Mouse (Mus musculus) forebrain, embryonic 12.5 days (tissue): ENCODE data around the gene Ap3d1. TPM values are rescaled to one million over a fixed set of nuclear protein-coding genes. Genes with fewer than 3 reads are reported as not detected.
A peak's percentile ranks its signal among the peaks of the same experiment; 100 is the strongest.

Experiments used
- ATAC-seq: fragments of 200-750 bp; cut with Nextera tagmentation; 2 replicates; pipeline ENCODE4 v1.8.0; 2017; ENCODE audit warnings: moderate TSS enrichment; ENCODE audit not compliant: low FRiP score
- H3K27ac ChIP-seq: fragments of 300-500 bp; sonication (generic); 2 replicates; pipeline ENCODE4 v1.5.1; 2016; ENCODE audit warnings: mild to moderate bottlenecking
- H3K27me3 ChIP-seq: fragments of 300-500 bp; sonication (generic); 2 replicates; pipeline ENCODE4 v1.6.1; 2016; ENCODE audit warnings: mild to moderate bottlenecking
- H3K36me3 ChIP-seq: fragments of 300-500 bp; sonication (generic); replicated peaks from 2 replicates; pipeline ENCODE4 v1.6.1; 2016; ENCODE audit warnings: mild to moderate bottlenecking
- H3K4me1 ChIP-seq: fragments of 300-500 bp; sonication (generic); 2 replicates; pipeline ENCODE4 v1.6.1; 2016
- H3K4me2 ChIP-seq: fragments of 300-500 bp; sonication (generic); 2 replicates; pipeline ENCODE4 v1.6.1; 2016; ENCODE audit warnings: mild to moderate bottlenecking, moderate library complexity
- H3K4me3 ChIP-seq: fragments of 300-500 bp; sonication (generic); replicated peaks from 2 replicates; pipeline ENCODE4 v1.5.1; 2016; ENCODE audit warnings: mild to moderate bottlenecking
- H3K9ac ChIP-seq: fragments of 300-500 bp; sonication (generic); 2 replicates; pipeline ENCODE4 v1.6.1; 2016; ENCODE audit warnings: mild to moderate bottlenecking
- H3K9me3 ChIP-seq: fragments of 300-500 bp; sonication (generic); 2 replicates; pipeline ENCODE4 v1.6.1; 2016
- WGBS: fragments of 180-500 bp; shearing (Covaris S2); methylation state at CpG from one replicate; pipeline ENCODE4 v1.1.7; 2016; 5-methylcytosine and 5-hydroxymethylcytosine counted together
- polyA plus RNA-seq: library from polyadenylated mRNA; unstranded; fragments of >200 nt; fragmentation: Nextera tagmentation; extraction: Ambion mirVana; gene quantifications from 2 replicates; pipeline ENCODE4 v1.2.1, GENCODE M21; 2016

Ap3d1 gene
- polyA plus RNA-seq, 1 experiment from 2014 or later = 87.5 TPM

GRCm38 (mm10) chr10:80700038-80700504 lies 42.0 kb downstream of the Ap3d1 start:
- Histone ChIP-seq H3K9ac (no peak overlapping the region), H3K27me3 (no peaks in the 10 kb centered on the region), H3K27ac (no peak overlapping the region), H3K36me3 (peaks cover 5% of the 10 kb centered on the region; the same call in 1 of the 2 replicates), H3K4me3 (no peak overlapping the region), H3K4me2 (0 out of 2 replicates have a peak overlapping the region, but pooled peaks have one; percentile 85), H3K9me3 (no peaks in the 10 kb centered on the region), H3K4me1 (peaks cover 40% of the 10 kb centered on the region)
- ATAC-seq = no peak
- 90% methylated on average over 7 of the region's 7 CpGs for WGBS

GRCm38 (mm10) chr10:80698605-80699004 lies 43.5 kb downstream of the Ap3d1 start:
- H3K9ac ChIP-seq = no peak overlapping the region
- ATAC-seq = no peak
- no peak overlapping the region for H3K4me3 ChIP-seq
- no peaks in the 10 kb centered on the region for H3K27me3 ChIP-seq
- WGBS = 90% methylated on average over 9 of the region's 9 CpGs
- H3K36me3 ChIP-seq = peaks cover 18% of the 10 kb centered on the region
- no peak overlapping the region for H3K27ac ChIP-seq
- H3K4me1 ChIP-seq = peaks cover 35% of the 10 kb centered on the region
- H3K9me3 ChIP-seq = no peaks in the 10 kb centered on the region
- H3K4me2 ChIP-seq = no peak overlapping the region

- no peak for ATAC-seq
- 78% methylated on average over 9 of the region's 9 CpGs for WGBS
Measured at GRCm38 (mm10) chr10:80697812-80698211, 44.3 kb downstream of the Ap3d1 start.

GRCm38 (mm10) chr10:80697393-80697787 lies 44.7 kb downstream of the Ap3d1 start:
- Histone ChIP-seq H3K27me3 (no peaks in the 10 kb centered on the region), H3K4me3 (no peak overlapping the region), H3K4me1 (peaks cover 23% of the 10 kb centered on the region), H3K36me3 (peaks cover 24% of the 10 kb centered on the region), H3K27ac (no peak overlapping the region), H3K4me2 (no peak overlapping the region), H3K9me3 (no peaks in the 10 kb centered on the region), H3K9ac (no peak overlapping the region)
- WGBS = 92% methylated on average over 8 of the region's 8 CpGs
- no peak for ATAC-seq

More at GRCm38 (mm10) chr10:80697812-80698211, 44.3 kb downstream of the Ap3d1 start:
- H3K9ac ChIP-seq = no peak overlapping the region
- H3K27ac ChIP-seq = no peak overlapping the region
- peaks cover 28% of the 10 kb centered on the region for H3K4me1 ChIP-seq
- H3K36me3 ChIP-seq = peaks cover 24% of the 10 kb centered on the region
- H3K4me2 ChIP-seq = no peak overlapping the region
- H3K9me3 ChIP-seq = no peaks in the 10 kb centered on the region
- H3K27me3 ChIP-seq = no peaks in the 10 kb centered on the region
- no peak overlapping the region for H3K4me3 ChIP-seq

- no peak for ATAC-seq
- Histone ChIP-seq H3K4me2 (no peak overlapping the region), H3K36me3 (peaks cover 26% of the 10 kb centered on the region), H3K27me3 (no peaks in the 10 kb centered on the region), H3K9me3 (no peaks in the 10 kb centered on the region), H3K9ac (no peak overlapping the region), H3K27ac (no peak overlapping the region), H3K4me3 (no peak overlapping the region), H3K4me1 (peaks cover 23% of the 10 kb centered on the region)
- WGBS = 75% methylated on average over 12 of the region's 12 CpGs
Measured at GRCm38 (mm10) chr10:80696502-80697392, 45.3 kb downstream of the Ap3d1 start.

- ATAC-seq = no peak
- no peaks in the 10 kb centered on the region for H3K9me3 ChIP-seq
- no peak overlapping the region for H3K4me3 ChIP-seq
- no peak overlapping the region for H3K4me2 ChIP-seq
- 77% methylated on average over 10 of the region's 10 CpGs for WGBS
- no peak overlapping the region for H3K9ac ChIP-seq
- no peaks in the 10 kb centered on the region for H3K27me3 ChIP-seq
- peaks cover 18% of the 10 kb centered on the region for H3K4me1 ChIP-seq
- H3K36me3 ChIP-seq = peaks cover 34% of the 10 kb centered on the region
- no peak overlapping the region for H3K27ac ChIP-seq
Measured at GRCm38 (mm10) chr10:80695801-80696501, 46.1 kb downstream of the Ap3d1 start.

GRCm38 (mm10) chr10:80695186-80695585 lies 46.9 kb downstream of the Ap3d1 start:
- no peak for ATAC-seq
- Histone ChIP-seq H3K4me1 (peaks cover 11% of the 10 kb centered on the region), H3K9ac (no peak overlapping the region), H3K36me3 (peaks cover 41% of the 10 kb centered on the region), H3K9me3 (no peaks in the 10 kb centered on the region), H3K27ac (no peak overlapping the region), H3K27me3 (no peaks in the 10 kb centered on the region), H3K4me3 (no peak overlapping the region), H3K4me2 (no peak overlapping the region)
- 86% methylated on average over 2 of the region's 2 CpGs for WGBS

GRCm38 (mm10) chr10:80694159-80694938 lies 47.7 kb downstream of the Ap3d1 start:
- H3K27ac ChIP-seq = no peak overlapping the region
- H3K4me1 ChIP-seq = 0 out of 2 replicates have a peak, but pooled peaks cover 6% of the 10 kb centered on the region
- no peak for ATAC-seq
- H3K36me3 ChIP-seq = peaks cover 50% of the 10 kb centered on the region
- 89% methylated on average over 13 of the region's 13 CpGs for WGBS
- no peaks in the 10 kb centered on the region for H3K27me3 ChIP-seq
- no peak overlapping the region for H3K9ac ChIP-seq
- no peak overlapping the region for H3K4me3 ChIP-seq
- H3K9me3 ChIP-seq = no peaks in the 10 kb centered on the region
- no peak overlapping the region for H3K4me2 ChIP-seq

GRCm38 (mm10) chr10:80693401-80694045 lies 48.5 kb downstream of the Ap3d1 start:
- no peak overlapping the region for H3K27ac ChIP-seq
- ATAC-seq = no peak
- H3K9ac ChIP-seq = no peak overlapping the region
- H3K9me3 ChIP-seq = no peaks in the 10 kb centered on the region
- H3K4me3 ChIP-seq = no peak overlapping the region
- H3K27me3 ChIP-seq = no peaks in the 10 kb centered on the region
- H3K4me2 ChIP-seq = no peak overlapping the region
- 0 out of 2 replicates have a peak, but pooled peaks cover 6% of the 10 kb centered on the region for H3K4me1 ChIP-seq
- peaks cover 54% of the 10 kb centered on the region for H3K36me3 ChIP-seq
- 93% methylated on average over 12 of the region's 12 CpGs for WGBS

- H3K4me3 ChIP-seq = no peak overlapping the region
- H3K4me2 ChIP-seq = no peak overlapping the region
- H3K9ac ChIP-seq = no peak overlapping the region
- no peak for ATAC-seq
- no peak overlapping the region for H3K27ac ChIP-seq
- peaks cover 60% of the 10 kb centered on the region for H3K36me3 ChIP-seq
- H3K9me3 ChIP-seq = no peaks in the 10 kb centered on the region
- H3K4me1 ChIP-seq = 0 out of 2 replicates have a peak, but pooled peaks cover 6% of the 10 kb centered on the region
- WGBS = 87% methylated on average over 14 of the region's 14 CpGs
- H3K27me3 ChIP-seq = no peaks in the 10 kb centered on the region
Measured at GRCm38 (mm10) chr10:80692249-80693165, 49.6 kb downstream of the Ap3d1 start.

GRCm38 (mm10) chr10:80687850-80688249 lies 54.2 kb downstream of the Ap3d1 start:
- WGBS = 47% methylated on average over 5 of the region's 5 CpGs
- Histone ChIP-seq H3K4me1 (no peaks in the 10 kb centered on the region), H3K9ac (no peak overlapping the region), H3K27ac (no peak overlapping the region), H3K36me3 (peaks cover 82% of the 10 kb centered on the region), H3K4me3 (no peak overlapping the region), H3K4me2 (no peak overlapping the region), H3K27me3 (no peaks in the 10 kb centered on the region), H3K9me3 (no peaks in the 10 kb centered on the region)
- ATAC-seq = no peak
